Mouse (Mus musculus) olfactory bulb, adult 2 months (tissue): ENCODE measurements around the gene Hvcn1.

ENCODE experiments used
- CTCF ChIP-seq: fragments of 200-500 bp; IDR thresholded peaks from 2 replicates; pipeline ENCODE4 v1.5.1; 2012; ENCODE audit warnings: low read depth, mild to moderate bottlenecking, low read length, moderate library complexity; ENCODE audit not compliant: insufficient read depth
- POLR2A ChIP-seq: fragments of 200-500 bp; IDR thresholded peaks from 2 replicates; pipeline ENCODE4 v1.6.1; 2012; ENCODE audit warnings: mild to moderate bottlenecking, low read depth, low read length, moderate library complexity; ENCODE audit not compliant: insufficient read depth

DNA sequence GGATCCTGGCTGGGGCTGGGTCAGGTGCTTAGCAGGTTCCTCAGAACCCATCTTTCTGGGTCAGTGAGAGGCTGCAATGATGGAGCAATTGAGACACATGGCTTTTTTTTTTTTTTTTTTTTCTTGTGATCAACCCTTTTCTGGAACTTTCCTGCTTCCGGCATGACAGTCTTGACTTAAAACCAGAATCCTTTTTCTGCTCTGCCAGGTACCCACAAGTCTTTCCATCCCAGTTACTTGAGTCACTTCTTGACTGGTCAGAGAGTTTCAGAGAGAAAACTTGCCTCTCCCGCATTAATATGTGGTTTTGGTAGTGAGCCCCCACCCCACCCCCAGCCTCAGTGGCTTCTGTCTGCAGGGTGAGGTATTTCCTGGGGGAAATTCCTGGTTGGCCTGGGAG is 17.7 kb downstream of the Hvcn1 start:
- no peak for TF ChIP-seq CTCF
- TF ChIP-seq POLR2A, result no peak
